Mouse (Mus musculus) ES-E14 (cell line): ENCODE results near the gene Atp6v1g3. TPM values are rescaled to one million over a fixed set of nuclear protein-coding genes. Genes with fewer than 3 reads are reported as not detected.

Experiments
- DNase-seq: peaks from one replicate; pipeline ENCODE4 v3.0.0-alpha.2; 2013; ENCODE audit warnings: low read depth, low spot score
- H3K27ac ChIP-seq: 2 replicates; pipeline ENCODE4 v1.5.1; 2012; ENCODE audit warnings: low read depth, mild to moderate bottlenecking, low read length, moderate library complexity, mixed read lengths; ENCODE audit not compliant: poor library complexity, insufficient read depth, severe bottlenecking
- H3K36me3 ChIP-seq: 2 replicates; pipeline ENCODE4 v1.6.1; 2012; ENCODE audit warnings: mild to moderate bottlenecking, low read length, moderate library complexity, mixed read lengths; ENCODE audit not compliant: control insufficient read depth, poor library complexity, insufficient read depth, severe bottlenecking
- H3K4me1 ChIP-seq, 2 experiments: fragments of 150-350 bp in 1 of 2; sonication (generic) in 1 of 2; 2 replicates each; pipeline ENCODE4 v1.6.1; 2012; ENCODE audit warnings: low read length in 2 of 2, mild to moderate bottlenecking in 1 of 2, mixed read lengths in 1 of 2; ENCODE audit not compliant: control insufficient read depth in 2 of 2, insufficient read depth in 2 of 2, poor library complexity in 1 of 2
- H3K4me3 ChIP-seq, 2 experiments: fragments of 150-350 bp in 1 of 2; sonication (generic) in 1 of 2; 2 replicates each; pipeline ENCODE4 v1.5.1; 2012; ENCODE audit warnings: low read length in 2 of 2, low read depth in 1 of 2, mild to moderate bottlenecking in 1 of 2, mixed read lengths in 1 of 2; ENCODE audit not compliant: insufficient read depth in 1 of 2, poor library complexity in 1 of 2, severe bottlenecking in 1 of 2
- H3K9ac ChIP-seq: 2 replicates; pipeline ENCODE4 v1.6.1; 2012; ENCODE audit warnings: low read depth, mild to moderate bottlenecking, low read length, mixed read lengths; ENCODE audit not compliant: poor library complexity, insufficient read depth, severe bottlenecking
- H3K9me3 ChIP-seq: fragments of 150-350 bp; sonication (generic); 2 replicates; pipeline ENCODE4 v1.6.1; 2012; ENCODE audit warnings: low read depth, mild to moderate bottlenecking, low read length; ENCODE audit not compliant: control insufficient read depth, insufficient read depth
- CHD2 ChIP-seq: IDR thresholded peaks from 2 replicates; pipeline ENCODE4 v1.6.1; 2014; ENCODE audit warnings: mild to moderate bottlenecking, low read depth, low read length, inconsistent platforms
- HCFC1 ChIP-seq: IDR thresholded peaks from 2 replicates; pipeline ENCODE4 v1.6.1; 2012; ENCODE audit warnings: low read length, inconsistent platforms, borderline replicate concordance; ENCODE audit not compliant: insufficient read depth
- MAFK ChIP-seq: IDR thresholded peaks from 2 replicates; pipeline ENCODE4 v1.6.1; 2014; ENCODE audit warnings: mild to moderate bottlenecking, low read depth, low read length, inconsistent platforms; ENCODE audit not compliant: insufficient read depth
- ZC3H11A ChIP-seq: IDR thresholded peaks from 2 replicates; pipeline ENCODE4 v1.6.1; 2012; ENCODE audit warnings: low read depth, mild to moderate bottlenecking, inconsistent platforms, low read length, borderline replicate concordance
- ZNF384 ChIP-seq: IDR thresholded peaks from 2 replicates; pipeline ENCODE4 v1.6.1; 2012; ENCODE audit warnings: low read depth, low read length, inconsistent platforms
- in situ Hi-C, 2 experiments: fragments of 600-800 bp; cut with MboI; formaldehyde crosslinking; loops; one replicate each; pipeline ENCODE4 v1.15.1; 2025; ENCODE audit warnings: low sequenced_read_pairs in 2 of 2, inconsistent platforms in 1 of 2; ENCODE audit not compliant: unreplicated experiment in 2 of 2
- total RNA-seq: library from RNA; depleted of rRNA; stranded (reverse); fragments of 300-350 nt; gene quantifications from 2 replicates; pipeline ENCODE4 v1.2.3, GENCODE M21; 2012

Atp6v1g3 gene
- total RNA-seq, 1 experiment = not detected

DNA sequence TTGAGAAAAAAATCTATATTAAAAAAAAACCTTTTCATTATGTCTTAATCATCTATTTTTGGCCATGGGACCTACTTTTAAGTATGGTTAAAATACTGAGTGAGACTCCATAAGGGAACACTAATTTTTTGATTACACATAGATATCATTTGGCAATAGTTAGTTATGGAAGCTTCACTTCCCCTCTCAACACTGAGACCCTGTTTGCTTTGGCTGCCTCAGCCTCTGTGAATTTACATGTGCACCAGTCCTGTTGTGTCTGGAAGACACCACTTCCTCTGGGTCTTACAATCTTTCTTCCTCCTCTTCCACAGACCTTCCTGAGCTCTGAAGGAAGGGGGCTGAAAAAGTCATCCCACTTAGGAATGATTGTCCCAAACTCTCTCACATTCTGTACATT is 11.1 kb upstream of the Atp6v1g3 start:
- in situ Hi-C loops = no loop called here
- no peak for DNase-seq
- Histone ChIP-seq H3K27ac (no peak overlapping the region), H3K4me3 (no peak overlapping the region), H3K36me3 (no peaks in the 10 kb centered on the region), H3K4me1 (no peaks in the 10 kb centered on the region), H3K9me3 (no peaks in the 10 kb centered on the region), H3K9ac (no peak overlapping the region)
- no peak for TF ChIP-seq CHD2
- TF ChIP-seq ZNF384 = no peak
- no peak for TF ChIP-seq ZC3H11A
- TF ChIP-seq MAFK = no peak
- TF ChIP-seq HCFC1 = no peak

DNA sequence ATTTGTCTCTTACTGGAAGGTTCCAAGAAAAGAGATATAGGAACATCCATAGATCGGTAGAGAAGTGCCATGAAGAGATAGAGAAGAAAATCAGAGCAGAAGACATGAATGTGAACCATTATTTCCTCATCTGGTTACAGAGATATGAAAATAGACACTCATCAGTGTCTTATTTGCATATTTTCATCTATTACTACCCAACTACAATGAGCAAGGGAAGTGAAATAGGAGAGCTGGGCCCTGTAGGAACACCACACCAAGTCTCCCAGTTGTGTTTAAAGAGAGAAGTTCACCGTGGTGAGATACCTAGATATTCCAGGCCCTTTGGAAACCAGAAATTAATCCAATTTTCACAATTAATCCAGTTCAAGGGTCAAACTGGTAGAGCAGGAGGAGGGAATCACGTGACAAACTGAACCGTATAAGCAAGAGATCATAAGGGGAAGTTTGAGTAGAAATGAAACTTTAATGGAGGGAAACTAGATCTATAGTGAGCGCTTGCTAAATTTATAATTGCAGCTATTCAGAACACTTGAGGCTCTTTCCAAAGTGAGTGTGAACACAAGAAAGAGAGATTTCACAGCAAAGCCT is 6.0 kb upstream of the Atp6v1g3 start:
- H3K36me3 ChIP-seq = no peaks in the 10 kb centered on the region
- H3K27ac ChIP-seq = no peak overlapping the region
- no peak for DNase-seq
- no peaks in the 10 kb centered on the region for H3K4me1 ChIP-seq
- no peaks in the 10 kb centered on the region for H3K9me3 ChIP-seq
- in situ Hi-C loops = no loop called here
- H3K9ac ChIP-seq = no peak overlapping the region
- TF ChIP-seq ZNF384 (no peak), CHD2 (no peak), ZC3H11A (no peak), MAFK (no peak), HCFC1 (no peak)
- H3K4me3 ChIP-seq = no peak overlapping the region

DNA sequence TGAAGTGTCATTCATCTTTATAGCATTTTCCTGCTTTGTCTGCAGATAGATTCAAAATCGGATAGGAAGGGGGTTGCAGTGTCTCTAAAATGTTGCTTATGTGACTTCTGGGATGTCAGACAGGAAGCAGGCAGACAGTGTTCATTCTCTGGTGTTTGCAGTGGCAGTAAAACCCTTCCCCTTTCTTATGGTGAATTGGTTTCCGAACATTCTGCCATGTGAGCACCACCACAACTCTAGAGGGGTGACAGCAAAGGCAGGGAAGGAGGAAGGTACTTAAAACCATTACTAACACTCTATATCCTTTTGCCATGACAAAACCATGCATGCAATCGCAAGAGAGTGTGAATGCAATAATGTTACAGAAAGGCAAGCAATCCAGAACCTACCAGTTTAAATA is 1.4 kb downstream of the Atp6v1g3 start:
- DNase-seq = no peak
- H3K9ac ChIP-seq = no peak overlapping the region
- no peaks in the 10 kb centered on the region for H3K9me3 ChIP-seq
- H3K36me3 ChIP-seq = no peaks in the 10 kb centered on the region
- no peaks in the 10 kb centered on the region for H3K4me1 ChIP-seq
- no peak overlapping the region for H3K27ac ChIP-seq
- no peak overlapping the region for H3K4me3 ChIP-seq
- in situ Hi-C loops = no loop called here
- no peak for TF ChIP-seq ZNF384
- no peak for TF ChIP-seq CHD2
- no peak for TF ChIP-seq ZC3H11A
- TF ChIP-seq MAFK = no peak
- no peak for TF ChIP-seq HCFC1

DNA sequence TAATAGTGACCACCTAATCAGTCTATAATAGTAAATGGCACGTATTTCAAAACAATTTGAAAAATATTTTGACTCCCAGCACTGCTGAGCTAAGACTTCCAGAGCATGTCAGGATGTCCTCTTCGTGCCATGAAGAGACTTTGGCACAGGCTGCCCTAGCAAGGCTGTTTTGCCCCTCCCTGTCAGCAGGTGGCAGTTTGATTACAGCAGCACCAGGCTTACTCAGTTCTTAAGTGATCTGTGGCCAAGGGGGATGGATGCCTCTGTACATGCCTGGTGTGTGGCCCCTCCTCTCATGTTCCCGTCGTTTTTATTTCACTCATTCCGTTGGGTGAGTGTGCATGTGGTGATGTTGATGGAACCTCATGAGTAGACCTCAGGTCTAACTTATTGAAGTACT is 2.3 kb downstream of the Atp6v1g3 start:
- H3K4me1 ChIP-seq = no peaks in the 10 kb centered on the region
- H3K9ac ChIP-seq = no peak overlapping the region
- TF ChIP-seq ZC3H11A (no peak), MAFK (no peak), CHD2 (no peak), ZNF384 (no peak), HCFC1 (no peak)
- no peak overlapping the region for H3K4me3 ChIP-seq
- in situ Hi-C loops = no loop called here
- no peak overlapping the region for H3K27ac ChIP-seq
- no peak for DNase-seq
- no peaks in the 10 kb centered on the region for H3K36me3 ChIP-seq
- H3K9me3 ChIP-seq = no peaks in the 10 kb centered on the region

DNA sequence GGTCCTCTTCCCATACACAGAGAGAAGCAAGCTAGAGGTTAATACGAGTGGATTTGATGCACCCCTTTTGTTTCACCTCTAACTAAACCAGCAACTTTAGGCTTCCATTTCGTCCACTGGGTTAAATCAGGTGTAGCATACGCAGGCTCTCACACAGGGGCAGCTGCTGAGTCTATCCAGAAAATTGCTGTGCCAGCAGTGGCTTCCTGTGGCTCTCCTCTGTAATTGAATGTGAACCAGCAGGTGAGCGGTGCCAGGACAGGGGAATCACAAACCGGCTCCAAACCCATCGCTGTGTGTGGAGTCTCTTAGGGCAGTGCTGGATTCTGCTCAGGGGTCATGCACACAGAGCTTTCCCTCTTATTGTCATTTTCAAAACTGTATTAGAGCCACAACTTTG is 7.6 kb downstream of the Atp6v1g3 start:
- no peak overlapping the region for H3K9ac ChIP-seq
- H3K36me3 ChIP-seq = no peaks in the 10 kb centered on the region
- DNase-seq = no peak
- H3K4me3 ChIP-seq = no peak overlapping the region
- TF ChIP-seq MAFK (no peak), ZC3H11A (no peak), ZNF384 (no peak), HCFC1 (no peak), CHD2 (no peak)
- no peaks in the 10 kb centered on the region for H3K9me3 ChIP-seq
- H3K4me1 ChIP-seq = no peaks in the 10 kb centered on the region
- in situ Hi-C loops = no loop called here
- no peak overlapping the region for H3K27ac ChIP-seq
